Mouse (Mus musculus) E14TG2a.4 (cell line): ENCODE data around the gene Ttll8.

Source experiments
- H3K27me3 ChIP-seq: 2 replicates; pipeline ENCODE4 v1.6.1; 2014; ENCODE audit warnings: low read length, control low read depth; ENCODE audit not compliant: insufficient read depth
- H3K36me3 ChIP-seq: 2 replicates; pipeline ENCODE4 v1.6.1; 2014; ENCODE audit warnings: low read length, control low read depth; ENCODE audit not compliant: insufficient read depth
- H3K4me1 ChIP-seq: replicated peaks from 2 replicates; pipeline ENCODE4 v1.6.1; 2014; ENCODE audit warnings: low read depth, low read length, control low read depth
- H3K4me3 ChIP-seq: replicated peaks from 2 replicates; pipeline ENCODE4 v1.5.1; 2014; ENCODE audit warnings: mild to moderate bottlenecking, low read length
- H3K9me3 ChIP-seq: 2 replicates; pipeline ENCODE4 v1.6.1; 2014; ENCODE audit warnings: low read length, control low read depth
- CTCF ChIP-seq: conservative IDR thresholded peaks from 2 replicates; pipeline ENCODE4 v1.5.1; 2014; ENCODE audit warnings: low read length
- NANOG ChIP-seq: IDR thresholded peaks from 2 replicates; pipeline ENCODE4 v1.6.1; 2014; ENCODE audit warnings: borderline replicate concordance, low read length, mixed read lengths
- POU5F1 ChIP-seq: IDR thresholded peaks from 2 replicates; pipeline ENCODE4 v1.6.1; 2014; ENCODE audit warnings: low read length, borderline replicate concordance

The Ttll8 gene

DNA sequence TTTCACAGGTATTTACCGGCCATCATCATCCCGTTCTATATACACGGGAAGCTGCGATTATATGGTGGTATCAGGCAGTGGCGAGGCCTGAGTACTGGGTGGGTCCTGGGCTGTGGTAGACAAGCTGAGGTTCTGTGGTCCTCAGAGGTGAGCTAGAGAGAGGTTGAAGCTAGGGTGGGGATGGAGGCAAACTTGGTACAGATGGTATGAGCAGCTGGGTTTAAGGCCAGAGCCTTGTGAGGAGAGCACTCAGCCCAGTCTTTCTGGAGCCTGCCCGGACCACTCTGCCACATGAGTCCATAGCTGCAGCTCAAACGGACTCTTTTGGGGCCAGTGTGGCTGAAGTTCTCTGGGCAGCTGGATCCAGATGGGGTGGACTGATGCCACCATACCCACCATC lies 96.9 kb downstream of the Ttll8 start:
- TF ChIP-seq NANOG (no peak), POU5F1 (no peak), CTCF (no peak)
- no peaks in the 10 kb centered on the region for H3K9me3 ChIP-seq
- H3K4me1 ChIP-seq, result peaks cover 89% of the 10 kb centered on the region
- H3K36me3 ChIP-seq, result no peaks in the 10 kb centered on the region
- H3K4me3 ChIP-seq, result no peak overlapping the region
- H3K27me3 ChIP-seq, result no peaks in the 10 kb centered on the region

- TF ChIP-seq NANOG (no peak), CTCF (no peak), POU5F1 (no peak)
- no peaks in the 10 kb centered on the region for H3K36me3 ChIP-seq
These were observed 97.6 kb downstream of the Ttll8 start for GRCm38 (mm10) chr15:88856613-88857012.

DNA sequence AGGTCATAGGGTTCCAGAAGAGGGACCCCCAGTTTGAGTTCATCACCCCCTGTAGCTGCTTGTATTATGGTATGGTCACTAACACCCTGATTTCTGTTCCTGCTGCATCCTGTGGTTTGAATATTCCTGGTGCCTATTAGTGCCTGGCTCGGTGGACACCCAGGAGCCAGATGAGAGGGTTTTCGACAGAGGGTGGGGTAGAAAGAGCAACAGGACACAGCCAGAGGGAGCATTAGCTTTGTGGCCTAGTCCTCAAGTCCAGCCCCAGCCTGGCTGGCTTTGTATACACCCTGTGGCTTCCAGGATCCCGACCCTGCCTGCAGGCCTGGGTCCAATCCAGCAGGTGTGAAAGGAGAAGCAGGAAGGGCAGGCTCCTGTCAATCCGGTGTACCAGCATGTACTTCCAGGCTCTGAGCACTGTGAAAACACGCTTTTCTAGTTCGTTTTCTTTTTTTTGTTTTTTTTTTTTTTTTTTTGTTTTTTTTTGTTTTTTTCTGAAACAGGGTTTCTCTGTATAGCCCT lies 98.3 kb downstream of the Ttll8 start:
- peaks cover 95% of the 10 kb centered on the region for H3K4me1 ChIP-seq
- H3K27me3 ChIP-seq, result no peaks in the 10 kb centered on the region
- H3K4me3 ChIP-seq, result peak overlapping the region; percentile 60
- no peaks in the 10 kb centered on the region for H3K36me3 ChIP-seq
- H3K9me3 ChIP-seq, result no peaks in the 10 kb centered on the region
- TF ChIP-seq NANOG (no peak), POU5F1 (no peak), CTCF (no peak)

More at GRCm38 (mm10) chr15:88856613-88857012, 97.6 kb downstream of the Ttll8 start:
- Histone ChIP-seq H3K27me3 (no peaks in the 10 kb centered on the region), H3K4me3 (no peak overlapping the region), H3K9me3 (no peaks in the 10 kb centered on the region), H3K4me1 (peaks cover 96% of the 10 kb centered on the region)

DNA sequence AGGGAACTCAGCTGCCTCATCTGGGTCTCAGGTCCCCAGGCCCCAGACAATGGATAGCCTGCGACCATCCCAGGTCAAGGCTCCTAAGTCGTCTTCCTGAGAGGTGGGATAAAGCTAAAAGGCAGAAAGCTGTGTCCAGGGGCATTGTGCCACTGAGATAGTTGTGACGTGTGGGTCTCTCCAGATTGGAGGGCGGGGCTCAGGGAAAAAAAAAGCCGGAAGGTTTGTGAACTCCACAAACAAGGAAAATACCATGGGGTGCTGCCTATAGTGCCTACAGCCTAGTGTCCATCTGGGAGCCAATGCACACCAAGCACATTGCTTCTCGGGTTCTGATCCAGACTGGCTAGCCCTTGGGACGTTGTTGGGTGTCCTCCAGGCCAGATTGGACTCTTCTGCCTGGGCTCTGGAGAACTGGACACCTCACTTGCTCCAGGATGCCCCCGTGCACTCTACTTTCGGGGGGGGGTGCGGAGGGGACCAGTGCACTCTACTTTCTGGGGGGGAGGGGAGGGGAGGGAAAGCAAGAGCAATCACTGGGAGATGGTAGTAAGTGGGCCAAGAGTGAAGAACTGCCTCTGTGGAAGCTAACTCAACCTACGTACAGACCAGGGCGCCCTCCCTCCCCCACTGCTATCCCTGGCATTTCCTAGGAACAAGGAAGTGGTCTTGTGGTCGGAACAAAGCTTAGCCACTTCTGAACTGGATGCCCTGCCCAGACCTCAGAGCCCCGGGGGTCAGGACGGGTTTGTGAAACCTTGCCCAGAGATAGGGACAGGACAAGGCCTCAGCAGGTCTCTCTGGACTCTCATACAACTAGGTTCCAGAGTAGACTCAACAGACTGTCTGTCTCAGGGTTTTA lies 99.0 kb downstream of the Ttll8 start:
- no peaks in the 10 kb centered on the region for H3K36me3 ChIP-seq
- no peaks in the 10 kb centered on the region for H3K27me3 ChIP-seq
- TF ChIP-seq POU5F1, result no peak
- no peak for TF ChIP-seq NANOG
- TF ChIP-seq CTCF, result no peak
- H3K4me1 ChIP-seq, result peaks cover 95% of the 10 kb centered on the region
- H3K9me3 ChIP-seq, result no peaks in the 10 kb centered on the region
- peak overlapping the region; percentile 60 for H3K4me3 ChIP-seq

GRCm38 (mm10) chr15:88854119-88854968 lies 99.9 kb downstream of the Ttll8 start:
- H3K4me1 ChIP-seq, result peaks cover 90% of the 10 kb centered on the region
- H3K36me3 ChIP-seq, result no peaks in the 10 kb centered on the region
- H3K9me3 ChIP-seq, result no peaks in the 10 kb centered on the region
- peak overlapping the region; percentile 60 for H3K4me3 ChIP-seq
- no peak for TF ChIP-seq NANOG
- H3K27me3 ChIP-seq, result no peaks in the 10 kb centered on the region

DNA sequence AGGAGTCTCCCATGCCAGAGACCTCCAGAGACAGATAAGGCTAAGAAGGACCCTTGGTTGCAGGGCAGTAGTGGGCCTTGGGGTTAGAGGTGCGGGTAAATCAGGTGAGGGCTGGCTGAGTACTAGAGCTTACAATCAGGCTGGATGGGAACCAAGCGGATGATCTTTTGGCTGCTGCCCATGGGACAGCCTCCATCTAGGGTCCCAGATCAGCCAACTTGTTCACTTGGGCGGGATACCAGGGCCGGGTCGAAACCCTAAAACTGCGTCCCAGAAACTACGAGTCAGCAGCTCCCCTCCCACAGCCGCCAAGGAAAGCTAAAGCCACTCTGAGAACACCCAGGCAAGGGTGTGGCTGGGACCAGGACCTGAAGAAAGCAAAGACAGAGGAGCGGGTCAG lies 101.1 kb downstream of the Ttll8 start:
- no peaks in the 10 kb centered on the region for H3K27me3 ChIP-seq
- peak overlapping the region; percentile 13; the same call in 1 of the 2 replicates for H3K4me3 ChIP-seq
- peaks cover 79% of the 10 kb centered on the region for H3K4me1 ChIP-seq
- no peaks in the 10 kb centered on the region for H3K9me3 ChIP-seq
- TF ChIP-seq CTCF (no peak), POU5F1 (no peak), NANOG (no peak)
- H3K36me3 ChIP-seq, result no peaks in the 10 kb centered on the region

DNA sequence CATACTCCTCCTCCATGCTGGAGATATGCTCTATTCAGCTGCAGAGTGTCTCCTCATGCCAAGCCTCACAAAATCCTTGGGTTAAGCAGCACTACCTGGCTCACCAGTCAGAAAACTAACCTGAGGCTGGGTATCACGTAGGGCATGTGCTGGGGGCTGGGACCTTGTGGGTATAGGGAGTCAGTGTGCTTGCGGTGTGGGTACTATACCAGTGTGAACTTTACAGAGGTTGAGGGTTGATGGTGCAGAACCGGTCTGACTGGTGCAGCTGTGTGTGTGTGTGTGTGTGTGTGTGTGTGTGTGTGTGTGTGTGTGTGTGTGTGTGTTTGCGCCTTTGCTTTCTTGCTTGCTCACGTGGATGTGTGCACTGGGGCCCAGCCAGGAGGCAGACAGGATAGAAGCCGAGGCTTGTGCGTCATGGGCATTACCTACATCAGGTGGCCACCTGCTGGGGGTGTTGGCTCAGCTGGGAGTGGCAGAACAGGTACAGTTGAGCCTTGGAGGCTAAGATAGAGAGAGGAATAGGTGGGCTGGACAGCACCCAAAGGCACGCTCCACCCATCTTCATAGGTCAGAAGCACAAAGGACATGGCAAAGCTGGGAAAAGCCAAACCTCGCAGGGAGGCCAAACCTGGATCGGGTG lies 102.6 kb downstream of the Ttll8 start:
- H3K4me1 ChIP-seq, result peaks cover 69% of the 10 kb centered on the region
- TF ChIP-seq NANOG (no peak), CTCF (no peak), POU5F1 (no peak)
- H3K36me3 ChIP-seq, result no peaks in the 10 kb centered on the region
- no peaks in the 10 kb centered on the region for H3K9me3 ChIP-seq
- H3K4me3 ChIP-seq, result no peak overlapping the region
- no peaks in the 10 kb centered on the region for H3K27me3 ChIP-seq

- Histone ChIP-seq H3K36me3 (no peaks in the 10 kb centered on the region), H3K4me1 (peaks cover 64% of the 10 kb centered on the region), H3K9me3 (no peaks in the 10 kb centered on the region), H3K27me3 (no peaks in the 10 kb centered on the region), H3K4me3 (no peak overlapping the region)
- TF ChIP-seq CTCF (no peak), POU5F1 (no peak), NANOG (no peak)
These were observed 103.1 kb downstream of the Ttll8 start for GRCm38 (mm10) chr15:88851076-88851475.
